Mouse (Mus musculus): ENCODE results near the gene C8a.

Gene C8a

DNA sequence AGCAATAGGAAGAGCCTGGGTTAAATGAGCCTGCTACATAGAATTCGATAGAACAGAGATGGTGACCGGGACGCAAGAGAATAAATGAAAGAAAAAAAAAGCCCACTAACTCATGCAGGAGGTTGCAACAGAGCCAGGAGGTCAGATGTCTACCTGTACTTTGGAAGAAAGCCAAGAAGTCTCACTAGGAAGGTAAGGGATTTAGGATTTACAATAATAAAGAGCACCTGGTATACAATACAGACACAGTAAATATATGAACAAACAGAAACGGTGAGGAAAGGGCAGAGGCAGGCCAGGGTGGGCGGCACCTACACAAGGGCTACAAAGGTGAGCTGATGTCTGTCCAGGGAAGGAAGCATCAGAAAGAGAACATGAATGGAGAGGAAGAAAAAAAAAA, 34.0 kb downstream of the C8a start:
- in situ Hi-C loops (cut with MboI, MseI): no loop called here

DNA sequence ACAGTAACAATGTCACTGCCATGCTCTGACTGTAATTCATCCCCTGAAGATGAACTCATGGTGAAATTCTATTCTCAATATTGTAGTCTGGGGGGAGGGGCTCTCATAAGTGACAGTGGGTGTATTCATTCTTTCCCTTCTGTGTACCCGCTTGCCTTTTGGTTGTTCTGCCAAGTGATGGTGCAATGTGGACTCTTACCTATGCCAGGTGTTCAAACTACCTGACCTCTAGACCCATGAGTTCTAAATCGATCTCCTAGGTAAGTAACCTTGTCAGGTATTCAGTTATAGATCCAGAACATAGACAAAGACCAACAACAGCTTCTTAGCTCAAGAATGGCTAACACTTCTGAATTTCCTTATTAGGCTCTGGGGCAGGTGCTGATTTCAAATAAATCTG, 37.9 kb downstream of the C8a start:
- in situ Hi-C loops (cut with MboI, MseI): no loop called here

DNA sequence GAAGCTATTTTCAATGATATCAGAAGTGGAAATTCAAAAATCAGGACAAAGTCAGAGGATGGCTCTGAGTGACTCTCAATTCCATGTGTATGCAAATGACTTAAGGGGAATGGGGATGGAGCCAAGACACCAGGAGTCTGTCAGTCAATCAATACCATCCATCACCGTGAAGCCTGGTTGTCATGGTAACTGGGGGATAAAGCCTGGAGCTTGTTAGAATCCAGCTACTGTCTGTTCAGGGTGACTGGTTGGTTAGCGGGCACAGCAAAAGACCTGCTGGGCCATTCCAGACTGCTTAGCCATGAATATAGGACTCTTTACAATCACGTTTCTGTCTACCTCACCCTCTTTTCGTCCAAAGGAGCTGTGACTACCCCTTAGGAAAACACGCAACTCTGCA, 41.1 kb downstream of the C8a start:
- in situ Hi-C loops (cut with MboI, MseI): no loop called here

DNA sequence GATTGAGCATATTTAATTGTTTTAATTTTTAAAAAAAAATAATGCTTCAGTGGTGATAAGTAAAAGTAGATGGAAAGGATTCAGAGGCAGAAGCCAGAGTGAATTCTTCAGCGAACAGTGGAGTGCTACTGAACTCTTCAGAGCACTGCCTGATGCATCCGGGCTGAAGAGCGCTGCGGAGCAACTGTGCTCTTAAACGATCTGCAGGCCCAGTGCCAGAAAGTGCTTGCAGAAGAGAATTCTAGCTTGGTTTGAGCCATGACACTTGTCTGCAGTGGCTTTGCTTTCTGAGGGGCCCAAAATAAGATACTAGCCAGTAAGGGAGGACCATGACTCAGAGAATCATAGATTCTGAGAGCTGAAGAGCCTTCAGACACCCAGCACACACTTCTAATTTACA, 47.3 kb downstream of the C8a start:
- in situ Hi-C loops (cut with MboI, MseI): no loop called here

DNA sequence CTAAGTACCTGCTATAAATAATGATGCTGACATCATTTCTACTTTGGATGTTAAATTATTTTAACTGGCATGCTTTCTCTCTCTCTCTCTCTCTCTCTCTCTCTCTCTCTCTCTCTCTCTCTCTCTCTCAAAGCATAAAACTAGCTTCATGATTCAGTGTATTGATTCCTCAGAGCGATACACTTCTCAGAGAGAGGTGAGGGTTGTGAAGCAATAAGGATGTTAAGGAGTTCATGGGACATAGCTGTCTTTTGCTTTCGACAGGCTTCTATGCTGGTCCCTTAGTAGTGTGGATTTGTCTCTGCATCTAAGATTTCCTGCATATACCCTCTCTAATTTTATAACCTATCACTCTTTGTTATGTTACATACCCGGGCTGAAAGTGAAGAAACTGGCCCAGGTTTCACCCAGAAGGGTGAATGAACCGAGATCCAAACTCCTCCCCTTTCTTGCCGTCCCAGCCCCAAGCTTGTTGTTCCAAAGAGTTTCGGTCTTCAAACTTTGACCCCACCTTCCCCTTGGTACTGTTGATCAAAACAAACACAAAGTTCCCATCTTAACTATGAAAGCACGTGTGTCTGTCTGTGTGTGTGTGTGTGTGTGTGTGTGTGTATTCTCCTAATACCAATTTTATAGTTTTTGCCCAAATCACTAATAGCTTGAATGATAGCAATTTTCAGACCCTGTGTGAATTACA, 51.7 kb downstream of the C8a start:
- in situ Hi-C loops (cut with MboI, MseI): no loop called here

DNA sequence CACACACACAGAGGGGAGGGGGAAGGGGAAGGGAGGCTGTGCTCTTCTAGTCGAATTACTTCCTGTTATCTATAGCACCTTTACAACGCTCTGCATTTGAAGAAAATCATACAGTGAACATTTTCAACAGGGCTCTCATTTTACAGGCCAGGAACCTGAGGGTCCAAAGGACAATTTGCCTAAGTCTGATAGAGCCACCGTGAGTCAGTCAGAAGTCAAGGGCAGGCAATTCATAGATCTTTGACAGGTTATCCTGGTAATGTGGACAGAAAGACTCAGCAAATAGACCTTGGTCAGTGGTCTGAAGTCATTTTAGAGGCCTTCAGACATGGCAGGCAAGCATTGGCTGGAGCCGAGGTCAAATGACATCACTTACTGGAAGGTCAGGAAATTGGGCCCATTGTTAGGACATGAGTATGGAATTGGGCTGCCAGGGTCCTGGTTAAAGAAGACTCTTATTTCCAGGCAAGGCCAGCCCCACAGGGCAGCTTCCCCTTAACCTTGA, 52.5 kb downstream of the C8a start:
- in situ Hi-C loops (cut with MboI, MseI): no loop called here

DNA sequence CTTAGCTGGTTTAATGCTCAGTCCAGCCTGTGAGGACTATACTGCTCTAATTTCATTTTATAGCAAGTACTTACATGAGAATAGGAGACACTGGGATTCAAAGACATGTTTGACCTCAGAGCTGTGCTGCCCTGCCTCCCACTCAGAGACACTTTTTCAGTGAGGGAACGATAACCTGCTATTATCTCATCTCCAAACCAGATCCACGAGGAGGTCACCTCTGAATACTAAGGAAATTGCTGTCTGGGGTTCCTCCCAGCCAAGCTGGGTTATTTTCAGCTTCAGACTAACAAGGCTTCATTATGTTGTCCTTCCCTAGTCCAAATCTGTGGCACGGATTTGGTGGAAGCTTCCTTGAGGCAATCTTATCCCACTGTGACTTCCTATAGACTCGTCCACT, 56.3 kb downstream of the C8a start:
- in situ Hi-C loops (cut with MboI, MseI): no loop called here

DNA sequence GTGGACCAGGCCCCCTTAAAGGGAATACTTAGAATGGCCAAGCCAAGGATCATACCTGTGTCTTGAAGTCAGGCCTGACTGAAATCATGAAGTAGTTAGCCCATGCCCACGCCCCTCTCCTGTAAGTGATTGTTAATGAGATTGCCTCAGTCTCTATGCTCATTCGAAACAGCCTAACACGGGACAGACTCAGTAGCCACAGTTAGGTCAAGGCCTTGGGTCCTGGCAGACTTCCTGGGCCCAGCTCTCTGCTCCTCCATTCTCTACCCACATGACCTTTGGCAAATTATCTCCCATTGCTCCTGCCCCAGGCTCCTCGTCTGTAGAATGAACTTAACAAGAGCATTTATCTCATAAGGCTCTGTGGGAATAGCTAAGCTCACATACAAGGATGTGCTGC, 57.2 kb downstream of the C8a start:
- in situ Hi-C loops (cut with MboI, MseI): no loop called here

DNA sequence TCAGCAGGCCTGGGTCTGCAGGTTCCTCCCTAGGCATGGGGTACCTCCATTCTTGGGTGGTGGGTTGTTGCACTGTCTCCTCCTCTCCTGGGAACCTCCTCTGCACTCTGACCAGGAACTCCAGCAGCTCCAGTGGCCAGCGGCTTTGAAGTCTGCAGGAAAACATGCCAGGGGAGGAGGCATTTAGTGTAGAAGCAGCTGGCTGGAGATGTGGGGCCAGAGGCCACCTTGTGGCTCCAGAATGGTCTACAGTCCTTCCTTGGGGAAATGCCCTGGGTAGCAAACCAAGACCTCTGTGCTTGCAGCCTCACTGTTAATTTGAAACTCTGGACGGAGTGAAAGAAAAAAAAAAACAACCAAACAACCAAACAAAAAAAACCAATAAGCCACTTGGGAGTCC, 58.7 kb downstream of the C8a start:
- in situ Hi-C loops (cut with MboI, MseI): no loop called here

DNA sequence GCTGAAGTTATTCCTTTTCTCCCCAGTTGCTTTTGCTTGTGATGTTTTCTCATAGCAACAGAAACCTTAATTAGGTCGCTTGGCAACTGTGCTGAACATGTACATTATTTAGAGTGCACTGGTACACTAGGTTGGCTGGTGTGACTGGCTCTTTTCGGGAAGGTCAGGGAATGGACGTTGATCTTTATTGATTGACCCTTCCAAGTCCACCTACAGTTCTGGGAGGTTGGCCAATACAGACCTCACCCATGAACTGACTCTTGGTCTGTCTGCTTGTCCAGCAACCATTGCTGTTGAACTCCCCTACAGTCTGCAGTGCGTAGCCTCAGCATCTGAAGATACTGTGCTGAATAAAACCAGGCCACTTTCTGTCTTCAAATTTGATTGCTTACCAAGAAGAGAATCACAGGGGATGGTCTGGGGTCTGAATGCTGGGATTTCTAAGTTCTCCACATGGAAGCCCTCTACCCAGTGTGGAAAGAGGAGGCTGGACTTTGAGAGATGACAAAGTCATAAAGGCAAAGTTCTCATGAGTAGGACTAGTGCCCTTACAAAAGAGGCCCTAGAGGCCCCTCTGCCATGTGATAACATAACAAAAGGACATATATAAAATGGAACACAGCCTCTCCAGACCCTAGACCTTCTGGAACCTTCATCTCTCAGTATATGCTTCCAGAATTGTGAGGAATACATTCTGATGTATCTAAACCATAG, 59.5 kb downstream of the C8a start:
- in situ Hi-C loops (cut with MboI, MseI): no loop called here

DNA sequence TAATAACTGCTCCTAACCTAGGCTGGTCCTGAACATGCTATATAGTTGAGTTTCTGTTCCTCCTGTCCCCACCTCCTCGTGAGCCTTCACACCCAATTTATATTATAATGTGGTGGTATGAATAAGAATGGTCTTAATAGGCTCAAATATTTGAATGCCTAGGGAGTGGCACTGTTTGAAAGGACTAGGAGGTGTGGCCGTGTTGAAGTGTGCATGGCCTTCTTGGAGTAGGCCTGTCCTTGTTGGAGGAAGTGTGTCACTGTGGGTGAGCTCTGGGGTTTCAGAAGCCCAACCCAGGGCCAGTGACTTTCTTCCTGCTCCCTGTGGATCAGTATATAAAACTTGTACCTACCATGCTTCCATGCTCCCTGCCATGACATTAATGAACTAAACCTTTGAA, 62.6 kb downstream of the C8a start:
- in situ Hi-C loops (cut with MboI, MseI): no loop called here

DNA sequence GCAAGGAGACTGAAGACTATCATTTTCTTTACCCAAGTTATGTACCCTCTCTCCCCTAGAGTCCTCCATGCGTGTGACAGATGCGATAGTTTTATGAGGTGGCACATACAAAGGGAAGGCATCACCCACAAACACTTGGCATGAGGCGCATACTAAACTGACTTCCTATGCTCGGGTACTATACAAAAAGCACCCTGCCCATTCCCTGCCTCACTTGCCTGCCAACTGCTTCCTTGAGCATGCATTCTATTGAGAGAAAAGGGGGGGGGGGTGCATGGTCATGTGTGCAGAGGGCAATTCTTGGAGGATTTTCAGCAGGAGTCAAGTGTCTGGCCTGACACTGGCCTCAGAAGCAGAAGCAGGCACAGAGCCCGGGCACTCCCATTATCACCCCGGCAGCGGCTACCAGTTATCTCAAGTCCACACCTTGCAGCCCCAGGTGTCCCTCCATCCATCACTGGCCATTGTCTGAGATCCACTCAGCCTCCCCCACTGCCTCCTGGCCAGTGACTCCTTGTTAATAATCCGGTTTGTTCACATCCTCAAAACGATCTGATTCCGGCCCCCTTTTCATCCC, 65.4 kb downstream of the C8a start:
- in situ Hi-C loops (cut with MboI, MseI): no loop called here

DNA sequence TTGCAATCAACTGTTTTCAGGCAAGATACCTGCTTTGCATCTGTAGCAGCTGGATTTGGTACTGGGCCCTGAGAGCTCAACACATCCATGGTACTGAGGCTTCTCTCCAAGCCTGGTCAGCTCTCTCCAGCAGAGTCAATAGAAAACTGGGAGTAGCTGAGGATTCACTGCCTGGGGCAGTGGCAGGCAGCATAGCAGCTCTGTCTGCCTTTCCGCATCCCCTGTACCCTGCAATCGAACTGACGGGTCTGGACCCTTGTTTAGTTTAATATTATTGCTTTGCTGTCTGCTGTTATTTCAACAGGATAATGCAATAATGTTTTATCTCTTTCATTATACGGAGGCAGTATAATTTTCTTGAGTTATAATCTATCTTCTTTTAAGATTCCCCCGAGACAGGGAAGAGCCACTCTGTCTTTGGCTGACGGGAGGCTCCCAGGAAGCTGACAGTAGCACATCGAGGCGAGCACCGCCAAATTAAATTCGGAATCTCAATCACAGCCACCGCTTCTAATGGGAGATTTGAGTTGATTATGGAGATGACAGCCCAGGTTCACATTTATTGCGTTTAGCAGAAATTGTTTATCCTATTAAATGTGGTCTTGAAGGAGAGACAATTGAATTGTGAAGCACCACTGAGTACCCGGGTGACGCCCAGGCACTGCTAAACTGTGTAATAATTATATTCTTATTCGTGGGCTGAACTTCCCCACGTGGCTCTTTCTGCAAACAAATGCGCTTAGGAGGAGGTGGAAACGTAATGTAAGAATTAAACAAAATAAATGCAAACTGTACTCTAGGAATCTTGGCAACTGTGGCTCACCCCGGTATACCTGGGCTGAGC, 70.6 kb downstream of the C8a start:
- in situ Hi-C loops (cut with MboI, MseI): no loop called here

DNA sequence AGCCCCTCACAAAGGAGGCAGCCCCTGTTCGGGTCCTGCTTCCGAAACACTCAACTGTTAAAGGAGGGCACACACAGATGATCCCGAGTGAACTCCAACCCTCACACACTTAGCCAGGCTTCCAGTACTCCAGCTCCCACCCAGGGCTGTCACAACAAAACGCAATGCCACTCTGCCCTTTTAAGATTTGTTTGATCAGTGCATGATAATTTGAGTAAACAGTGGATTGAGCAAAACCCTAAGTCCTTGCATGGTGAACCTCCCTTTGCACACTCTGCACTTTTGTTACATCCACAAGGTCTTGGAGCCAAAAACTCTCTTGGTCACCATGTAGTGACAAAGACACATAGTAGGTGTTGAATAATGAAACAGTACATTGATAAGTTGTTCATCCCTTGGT, 72.1 kb downstream of the C8a start:
- in situ Hi-C loops (cut with MboI, MseI): no loop called here

DNA sequence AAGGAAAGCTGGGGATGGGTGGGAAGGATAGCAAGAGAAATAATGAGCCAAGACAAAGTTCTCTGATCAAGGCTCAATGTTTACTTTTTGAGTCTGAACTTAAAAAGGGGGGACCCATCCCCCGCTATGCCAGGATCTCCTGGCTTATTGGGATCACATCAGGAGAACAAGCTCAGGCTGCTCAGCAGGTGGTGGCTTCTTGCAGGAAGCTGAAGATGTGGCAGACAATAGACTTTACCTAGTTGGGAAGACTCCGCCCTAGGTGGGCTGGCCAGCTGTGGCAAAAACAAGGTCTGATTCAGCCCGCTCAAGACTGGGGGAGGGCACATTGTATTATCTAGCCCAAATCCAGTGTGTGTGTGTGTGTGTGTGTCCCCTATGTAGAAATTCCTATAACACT, 74.6 kb downstream of the C8a start:
- in situ Hi-C loops (cut with MboI, MseI): no loop called here

DNA sequence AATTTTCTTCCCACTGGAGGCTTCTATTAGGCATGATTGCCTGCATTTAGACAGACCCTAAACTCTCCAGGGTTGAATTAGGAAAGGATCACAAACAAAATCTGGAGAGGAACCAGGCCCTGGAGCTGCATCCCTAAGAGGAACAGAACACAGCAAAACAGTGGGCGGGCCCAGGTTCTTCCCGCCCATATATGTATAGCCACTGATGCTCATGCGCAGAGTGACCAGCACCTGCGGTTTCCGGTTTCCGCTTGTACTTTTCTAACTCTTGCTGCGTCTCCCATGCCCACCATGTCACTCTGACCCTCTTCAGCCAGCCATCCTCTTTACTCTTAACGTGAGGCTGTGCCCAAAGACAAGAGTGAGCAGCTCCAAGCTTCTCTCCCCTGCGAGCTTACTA, 77.2 kb downstream of the C8a start:
- in situ Hi-C loops (cut with MboI, MseI): no loop called here

DNA sequence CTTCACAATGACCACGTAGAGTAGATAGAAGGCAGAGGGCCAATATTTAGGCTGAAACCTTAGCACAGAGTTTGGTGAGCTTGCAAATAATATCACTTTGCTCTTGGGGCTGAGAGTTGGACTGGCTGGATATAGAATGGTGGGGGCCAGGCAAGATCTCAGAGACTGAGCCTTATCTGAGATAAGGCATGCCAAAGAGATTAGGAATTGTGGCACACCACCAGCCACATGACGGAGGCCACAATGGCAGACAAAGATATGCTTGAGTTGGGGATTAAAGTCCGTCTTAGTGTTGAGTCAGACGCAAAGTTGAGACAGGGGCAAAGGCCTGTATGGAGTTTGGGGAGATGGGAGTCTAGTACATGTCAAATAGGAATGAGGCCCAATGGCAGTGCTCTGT, 84.1 kb downstream of the C8a start:
- in situ Hi-C loops (cut with MboI, MseI): no loop called here

DNA sequence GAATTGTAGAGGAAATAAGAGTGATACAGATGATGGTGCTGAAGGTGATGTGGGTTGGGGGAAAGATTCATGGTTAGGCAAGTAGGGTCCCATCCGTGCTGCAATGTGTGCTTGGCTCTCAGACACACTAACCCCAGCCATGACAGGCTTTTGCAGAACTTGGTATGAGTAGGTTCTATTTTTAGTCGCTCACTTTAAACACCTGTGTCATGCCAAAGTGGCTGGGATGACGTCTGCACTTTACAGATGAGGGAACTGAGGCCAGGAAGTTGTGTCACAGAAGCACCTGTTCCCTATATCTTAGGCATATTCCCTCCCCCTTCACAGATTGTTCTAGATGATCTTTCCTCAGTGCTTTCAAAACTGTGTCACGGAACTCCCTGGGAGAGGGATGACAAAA, 93.9 kb downstream of the C8a start:
- in situ Hi-C loops (cut with MboI, MseI): no loop called here

DNA sequence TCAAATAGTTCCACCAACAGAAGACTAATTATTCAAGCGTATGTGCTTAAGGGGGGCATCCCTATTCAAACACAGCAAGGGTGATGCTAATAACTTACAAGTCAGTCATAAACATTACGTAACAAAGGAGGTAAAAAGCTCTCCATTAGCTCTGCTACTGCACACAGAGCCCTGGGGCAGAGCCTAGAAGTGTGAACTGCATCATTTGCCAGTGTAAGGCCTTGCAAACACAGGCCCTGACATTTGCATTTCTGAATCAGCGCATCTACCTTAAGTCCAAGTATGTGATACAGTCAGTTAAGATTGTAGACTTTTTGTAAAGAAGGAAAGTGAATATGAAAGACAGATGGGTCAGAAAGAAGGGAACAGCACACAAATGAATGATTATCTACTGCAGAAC, 94.8 kb downstream of the C8a start:
- in situ Hi-C loops (cut with MboI, MseI): no loop called here

DNA sequence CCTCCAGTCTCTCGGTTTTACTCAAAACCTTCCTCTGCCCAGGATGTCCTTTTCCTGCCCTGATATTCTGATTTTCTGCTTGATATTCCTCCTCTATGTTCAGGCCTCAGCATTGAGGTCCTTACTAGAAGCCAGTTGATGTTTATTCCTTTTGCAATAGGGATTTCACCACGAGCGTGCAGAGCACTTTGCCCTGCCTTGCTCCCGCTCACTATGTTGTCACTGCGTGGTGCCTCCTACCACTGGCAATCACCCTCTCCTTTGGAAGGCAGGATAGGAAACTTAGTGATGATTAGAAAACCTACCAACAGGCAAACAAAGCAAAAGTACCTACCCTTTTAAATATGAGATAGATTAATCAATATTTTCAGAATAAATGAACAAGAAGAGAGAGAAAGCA, 96.7 kb downstream of the C8a start:
- in situ Hi-C loops (cut with MboI, MseI): no loop called here

DNA sequence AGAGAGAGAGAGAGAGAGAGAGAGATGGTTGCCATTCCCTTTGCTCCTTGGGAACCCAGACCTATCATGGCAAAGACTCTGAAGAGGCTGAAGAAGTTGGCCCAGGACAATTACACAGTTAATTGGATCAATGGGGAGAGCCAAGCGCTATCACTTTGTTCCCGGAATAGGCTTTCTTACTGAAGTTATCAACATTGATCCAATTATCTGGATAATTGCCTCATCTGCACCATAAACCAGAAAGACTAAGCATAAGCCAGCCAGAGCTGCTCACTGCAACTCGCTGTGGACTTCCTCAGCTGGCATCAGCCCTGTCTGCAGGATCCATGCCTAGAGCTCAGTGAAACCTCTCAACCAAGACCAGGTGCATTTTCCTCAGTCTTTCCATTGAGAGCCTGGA, 100.6 kb downstream of the C8a start:
- in situ Hi-C loops (cut with MboI, MseI): no loop called here

DNA sequence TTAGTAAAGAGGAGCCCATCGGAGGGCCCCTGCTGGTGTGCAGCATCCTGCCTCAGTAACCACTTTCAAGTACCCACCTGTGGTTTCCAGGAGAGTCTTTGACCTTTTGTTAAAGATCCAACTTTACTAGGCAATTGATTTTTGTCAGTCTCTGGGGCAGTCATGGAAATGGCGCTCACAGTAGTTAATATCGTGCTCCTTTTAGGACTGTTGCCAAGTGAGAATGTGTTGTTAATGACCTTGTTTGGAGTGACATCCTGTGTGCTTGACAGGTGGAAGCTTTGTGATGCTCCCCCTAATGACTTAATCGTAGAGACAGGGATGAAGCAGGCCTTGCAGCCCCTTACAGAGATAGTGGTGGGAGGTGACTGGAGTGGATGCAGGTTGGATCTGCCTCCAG, 105.9 kb downstream of the C8a start:
- in situ Hi-C loops (cut with MboI, MseI): no loop called here
